Mouse (Mus musculus): Measurements from ENCODE around the gene Fbxl17. TPM values are rescaled to one million over a fixed set of nuclear protein-coding genes. Genes with fewer than 3 reads are reported as not detected.

Gene Fbxl17
- polyA plus RNA-seq, 1 experiment from 2014 or later, result 6.8 TPM

GRCm38 (mm10) chr17:63422685-63423084 lies 77.1 kb downstream of the Fbxl17 start:
- 88% methylated on average over 5 of the region's 5 CpGs for WGBS
- no peak for ATAC-seq (ENCODE audit: insufficient number of reproducible peaks, low FRiP score, low TSS enrichment, low read depth)
- H3K9me3 ChIP-seq (ENCODE audit: control insufficient read depth, low read length), result no peaks in the 10 kb centered on the region

GRCm38 (mm10) chr17:63421864-63422263 lies 78.0 kb downstream of the Fbxl17 start:
- 84% methylated on average over 2 of the region's 2 CpGs for WGBS
- no peaks in the 10 kb centered on the region for H3K9me3 ChIP-seq (ENCODE audit: control insufficient read depth, low read length)
- no peak overlapping the region for H3K4me2 ChIP-seq (ENCODE audit: low read depth, severe bottlenecking)
- ATAC-seq (ENCODE audit: insufficient number of reproducible peaks, low FRiP score, low TSS enrichment, low read depth), result no peak
- H3K27me3 ChIP-seq (ENCODE audit: control insufficient read depth, insufficient read depth, low read length), result no peaks in the 10 kb centered on the region
- H3K27ac ChIP-seq (replicated peaks; ENCODE audit: low read depth, low read length), result no peak overlapping the region
- H3K36me3 ChIP-seq (ENCODE audit: control insufficient read depth, insufficient read depth, low read length), result no peaks in the 10 kb centered on the region; the same call in 1 of the 2 replicates
- no peak overlapping the region for H3K9ac ChIP-seq (ENCODE audit: low read length)
- H3K4me3 ChIP-seq (ENCODE audit: low read depth, low read length), result no peak overlapping the region
- H3K4me1 ChIP-seq (ENCODE audit: control insufficient read depth, insufficient read depth, low read length), result no peaks in the 10 kb centered on the region
- DNase-seq (ENCODE audit: low spot score), result no peak

More at GRCm38 (mm10) chr17:63422685-63423084, 77.1 kb downstream of the Fbxl17 start:
- Histone ChIP-seq H3K4me3 (ENCODE audit: low read depth, low read length) (no peak overlapping the region), H3K9ac (ENCODE audit: low read length) (no peak overlapping the region), H3K4me2 (ENCODE audit: low read depth, severe bottlenecking) (no peak overlapping the region), H3K27ac (replicated peaks; ENCODE audit: low read depth, low read length) (no peak overlapping the region), H3K4me1 (ENCODE audit: control insufficient read depth, insufficient read depth, low read length) (no peaks in the 10 kb centered on the region), H3K36me3 (ENCODE audit: control insufficient read depth, insufficient read depth, low read length) (no peaks in the 10 kb centered on the region; the same call in 1 of the 2 replicates), H3K27me3 (ENCODE audit: control insufficient read depth, insufficient read depth, low read length) (no peaks in the 10 kb centered on the region)
- DNase-seq (ENCODE audit: low spot score), result no peak

GRCm38 (mm10) chr17:63419503-63419902 lies 80.3 kb downstream of the Fbxl17 start:
- no peaks in the 10 kb centered on the region for H3K27me3 ChIP-seq (ENCODE audit: control insufficient read depth, insufficient read depth, low read length)
- H3K27ac ChIP-seq (replicated peaks; ENCODE audit: low read depth, low read length), result no peak overlapping the region
- no peak overlapping the region for H3K4me2 ChIP-seq (ENCODE audit: low read depth, severe bottlenecking)
- H3K9ac ChIP-seq (ENCODE audit: low read length), result no peak overlapping the region
- H3K36me3 ChIP-seq (ENCODE audit: control insufficient read depth, insufficient read depth, low read length), result no peaks in the 10 kb centered on the region; the same call in 1 of the 2 replicates
- DNase-seq (ENCODE audit: low spot score), result no peak
- ATAC-seq (ENCODE audit: insufficient number of reproducible peaks, low FRiP score, low TSS enrichment, low read depth), result no peak
- no peaks in the 10 kb centered on the region for H3K9me3 ChIP-seq (ENCODE audit: control insufficient read depth, low read length)
- WGBS, result 88% methylated on average over 6 of the region's 6 CpGs
- no peaks in the 10 kb centered on the region for H3K4me1 ChIP-seq (ENCODE audit: control insufficient read depth, insufficient read depth, low read length)
- H3K4me3 ChIP-seq (ENCODE audit: low read depth, low read length), result no peak overlapping the region

- no peak overlapping the region for H3K9ac ChIP-seq (ENCODE audit: low read length)
- H3K27me3 ChIP-seq (ENCODE audit: control insufficient read depth, insufficient read depth, low read length), result no peaks in the 10 kb centered on the region
- no peaks in the 10 kb centered on the region for H3K36me3 ChIP-seq (ENCODE audit: control insufficient read depth, insufficient read depth, low read length)
- DNase-seq (ENCODE audit: low spot score), result no peak
- ATAC-seq (ENCODE audit: insufficient number of reproducible peaks, low FRiP score, low TSS enrichment, low read depth), result no peak
- 92% methylated on average over 1 of the region's 1 CpGs for WGBS
- H3K27ac ChIP-seq (replicated peaks; ENCODE audit: low read depth, low read length), result no peak overlapping the region
- H3K4me1 ChIP-seq (ENCODE audit: control insufficient read depth, insufficient read depth, low read length), result no peaks in the 10 kb centered on the region
- H3K4me3 ChIP-seq (ENCODE audit: low read depth, low read length), result no peak overlapping the region
- no peaks in the 10 kb centered on the region for H3K9me3 ChIP-seq (ENCODE audit: control insufficient read depth, low read length)
- H3K4me2 ChIP-seq (ENCODE audit: low read depth, severe bottlenecking), result no peak overlapping the region
Measured at GRCm38 (mm10) chr17:63413973-63414580, 85.7 kb downstream of the Fbxl17 start.

GRCm38 (mm10) chr17:63411564-63411963 lies 88.3 kb downstream of the Fbxl17 start:
- Histone ChIP-seq H3K9ac (ENCODE audit: low read length) (no peak overlapping the region), H3K36me3 (ENCODE audit: control insufficient read depth, insufficient read depth, low read length) (no peaks in the 10 kb centered on the region), H3K9me3 (ENCODE audit: control insufficient read depth, low read length) (no peaks in the 10 kb centered on the region), H3K27ac (replicated peaks; ENCODE audit: low read depth, low read length) (no peak overlapping the region), H3K4me1 (ENCODE audit: control insufficient read depth, insufficient read depth, low read length) (no peaks in the 10 kb centered on the region), H3K27me3 (ENCODE audit: control insufficient read depth, insufficient read depth, low read length) (no peaks in the 10 kb centered on the region), H3K4me3 (ENCODE audit: low read depth, low read length) (no peak overlapping the region), H3K4me2 (ENCODE audit: low read depth, severe bottlenecking) (no peak overlapping the region)
- 73% methylated on average over 3 of the region's 3 CpGs for WGBS
- DNase-seq (ENCODE audit: low spot score) (no peak), ATAC-seq (ENCODE audit: insufficient number of reproducible peaks, low FRiP score, low TSS enrichment, low read depth) (no peak)

- DNase-seq (ENCODE audit: low spot score), result no peak
- WGBS, result 88% methylated on average over 2 of the region's 2 CpGs
- no peak overlapping the region for H3K9ac ChIP-seq (ENCODE audit: low read length)
- H3K36me3 ChIP-seq (ENCODE audit: control insufficient read depth, insufficient read depth, low read length), result no peaks in the 10 kb centered on the region
- no peak overlapping the region for H3K27ac ChIP-seq (replicated peaks; ENCODE audit: low read depth, low read length)
- H3K9me3 ChIP-seq (ENCODE audit: control insufficient read depth, low read length), result no peaks in the 10 kb centered on the region
- no peaks in the 10 kb centered on the region for H3K27me3 ChIP-seq (ENCODE audit: control insufficient read depth, insufficient read depth, low read length)
- peaks cover 5% of the 10 kb centered on the region for H3K4me1 ChIP-seq (ENCODE audit: control insufficient read depth, insufficient read depth, low read length)
- H3K4me2 ChIP-seq (ENCODE audit: low read depth, severe bottlenecking), result no peak overlapping the region
- no peak for ATAC-seq (ENCODE audit: insufficient number of reproducible peaks, low FRiP score, low TSS enrichment, low read depth)
- no peak overlapping the region for H3K4me3 ChIP-seq (ENCODE audit: low read depth, low read length)
Measured at GRCm38 (mm10) chr17:63410101-63410500, 89.7 kb downstream of the Fbxl17 start.

GRCm38 (mm10) chr17:63405955-63406354 lies 93.9 kb downstream of the Fbxl17 start:
- Histone ChIP-seq H3K4me2 (ENCODE audit: low read depth, severe bottlenecking) (no peak overlapping the region), H3K36me3 (ENCODE audit: control insufficient read depth, insufficient read depth, low read length) (no peaks in the 10 kb centered on the region), H3K9me3 (ENCODE audit: control insufficient read depth, low read length) (no peaks in the 10 kb centered on the region), H3K4me3 (ENCODE audit: low read depth, low read length) (no peak overlapping the region), H3K27ac (replicated peaks; ENCODE audit: low read depth, low read length) (no peak overlapping the region), H3K27me3 (ENCODE audit: control insufficient read depth, insufficient read depth, low read length) (no peaks in the 10 kb centered on the region), H3K9ac (ENCODE audit: low read length) (no peak overlapping the region), H3K4me1 (ENCODE audit: control insufficient read depth, insufficient read depth, low read length) (peaks cover 9% of the 10 kb centered on the region)
- no peak for DNase-seq (ENCODE audit: low spot score)
- no peak for ATAC-seq (ENCODE audit: insufficient number of reproducible peaks, low FRiP score, low TSS enrichment, low read depth)
- 16% methylated on average over 4 of the region's 4 CpGs for WGBS

GRCm38 (mm10) chr17:63405471-63405870 lies 94.3 kb downstream of the Fbxl17 start:
- Histone ChIP-seq H3K4me1 (ENCODE audit: control insufficient read depth, insufficient read depth, low read length) (peaks cover 9% of the 10 kb centered on the region), H3K4me3 (ENCODE audit: low read depth, low read length) (no peak overlapping the region), H3K9ac (ENCODE audit: low read length) (no peak overlapping the region), H3K27ac (replicated peaks; ENCODE audit: low read depth, low read length) (no peak overlapping the region), H3K36me3 (ENCODE audit: control insufficient read depth, insufficient read depth, low read length) (no peaks in the 10 kb centered on the region), H3K9me3 (ENCODE audit: control insufficient read depth, low read length) (no peaks in the 10 kb centered on the region), H3K27me3 (ENCODE audit: control insufficient read depth, insufficient read depth, low read length) (no peaks in the 10 kb centered on the region), H3K4me2 (ENCODE audit: low read depth, severe bottlenecking) (no peak overlapping the region)
- no peak for DNase-seq (ENCODE audit: low spot score)
- no peak for ATAC-seq (ENCODE audit: insufficient number of reproducible peaks, low FRiP score, low TSS enrichment, low read depth)
- 63% methylated on average over 4 of the region's 4 CpGs for WGBS

- 79% methylated on average over 2 of the region's 2 CpGs for WGBS
- Histone ChIP-seq H3K36me3 (ENCODE audit: control insufficient read depth, insufficient read depth, low read length) (no peaks in the 10 kb centered on the region), H3K9me3 (ENCODE audit: control insufficient read depth, low read length) (no peaks in the 10 kb centered on the region), H3K4me2 (ENCODE audit: low read depth, severe bottlenecking) (no peak overlapping the region), H3K27me3 (ENCODE audit: control insufficient read depth, insufficient read depth, low read length) (no peaks in the 10 kb centered on the region), H3K9ac (ENCODE audit: low read length) (no peak overlapping the region), H3K4me3 (ENCODE audit: low read depth, low read length) (no peak overlapping the region), H3K4me1 (ENCODE audit: control insufficient read depth, insufficient read depth, low read length) (peaks cover 9% of the 10 kb centered on the region), H3K27ac (replicated peaks; ENCODE audit: low read depth, low read length) (no peak overlapping the region)
- no peak for DNase-seq (ENCODE audit: low spot score)
- ATAC-seq (ENCODE audit: insufficient number of reproducible peaks, low FRiP score, low TSS enrichment, low read depth), result no peak
Measured at GRCm38 (mm10) chr17:63404968-63405367, 94.8 kb downstream of the Fbxl17 start.

Data from limb, embryonic 11.5 days (tissue).